Mouse (Mus musculus) kidney, postnatal 0 days (tissue): ENCODE results near the gene Pyurf. TPM values are rescaled to one million over a fixed set of nuclear protein-coding genes. Genes with fewer than 3 reads are reported as not detected.

Experiments used
- ATAC-seq: fragments of 200-750 bp; cut with Nextera tagmentation; replicated peaks from 2 replicates; pipeline ENCODE4 v1.8.0; 2017; ENCODE audit warnings: low read depth, moderate number of reproducible peaks, moderate TSS enrichment, moderate library complexity; ENCODE audit not compliant: low FRiP score
- DNase-seq: peaks from one replicate; pipeline ENCODE4 v3.0.0-alpha.2; 2016; ENCODE audit warnings: low spot score
- H3K27ac ChIP-seq: fragments of 300-500 bp; sonication (generic); 2 replicates; pipeline ENCODE4 v1.5.1; 2014; ENCODE audit warnings: mild to moderate bottlenecking
- H3K27me3 ChIP-seq: fragments of 300-500 bp; sonication (generic); 2 replicates; pipeline ENCODE4 v1.6.1; 2014; ENCODE audit warnings: low read length, mixed read lengths; ENCODE audit not compliant: insufficient read depth
- H3K36me3 ChIP-seq: fragments of 300-500 bp; sonication (generic); 2 replicates; pipeline ENCODE4 v1.6.1; 2014; ENCODE audit warnings: low read length, mixed read lengths; ENCODE audit not compliant: insufficient read depth
- H3K4me1 ChIP-seq: fragments of 300-500 bp; sonication (generic); replicated peaks from 2 replicates; pipeline ENCODE4 v1.6.1; 2014; ENCODE audit warnings: antibody characterized with exemption, low read length, mixed read lengths; ENCODE audit not compliant: insufficient read depth
- H3K4me2 ChIP-seq: fragments of 300-500 bp; sonication (generic); 2 replicates; pipeline ENCODE4 v1.6.1; 2014; ENCODE audit warnings: mild to moderate bottlenecking, low read length, moderate library complexity, mixed read lengths
- H3K4me3 ChIP-seq: fragments of 300-500 bp; sonication (generic); replicated peaks from 2 replicates; pipeline ENCODE4 v1.5.1; 2014; ENCODE audit warnings: low read depth, low read length
- H3K9ac ChIP-seq: fragments of 300-500 bp; sonication (generic); 2 replicates; pipeline ENCODE4 v1.6.1; 2014; ENCODE audit warnings: low read depth, low read length
- H3K9me3 ChIP-seq: fragments of 300-500 bp; sonication (generic); replicated peaks from 2 replicates; pipeline ENCODE4 v1.6.1; 2016; ENCODE audit warnings: low read length, inconsistent platforms, mixed read lengths
- CTCF ChIP-seq: IDR thresholded peaks from 2 replicates; pipeline ENCODE4 v1.5.1; 2016; ENCODE audit warnings: antibody characterized with exemption, low read depth, mild to moderate bottlenecking, moderate library complexity
- WGBS: fragments of 180-500 bp; shearing (Covaris S2); extraction: QIAGEN DNeasy Blood & Tissue Kit; methylation state at CpG from one replicate; pipeline ENCODE4 v1.1.7; 2014; 5-methylcytosine and 5-hydroxymethylcytosine counted together
- polyA plus RNA-seq: library from polyadenylated mRNA; unstranded; fragments of >200 nt; fragmentation: Nextera tagmentation; extraction: Ambion mirVana; gene quantifications from 2 replicates; pipeline ENCODE4 v1.2.1, GENCODE M21; 2015

Pyurf gene
- polyA plus RNA-seq, 1 experiment from 2014 or later: 31.6 TPM

- no peak for ATAC-seq
- Histone ChIP-seq H3K27ac (no peak overlapping the region), H3K4me3 (no peak overlapping the region), H3K9me3 (no peaks in the 10 kb centered on the region), H3K4me2 (no peak overlapping the region), H3K9ac (no peak overlapping the region), H3K4me1 (no peaks in the 10 kb centered on the region), H3K27me3 (no peaks in the 10 kb centered on the region), H3K36me3 (no peaks in the 10 kb centered on the region)
- no peak for TF ChIP-seq CTCF
- WGBS: 68% methylated on average over 1 of the region's 1 CpGs
- DNase-seq: no peak
Measured at GRCm38 (mm10) chr6:57639531-57639930, 52.3 kb downstream of the Pyurf start.

Other genes with a start within 250 kb of the Pyurf start
- gene Ppm1k, start 156.6 kb downstream of the Pyurf start, polyA plus RNA-seq: 2.7 and 3.6 TPM in 2 replicates
- 3.0 and 3.2 TPM in 2 replicates for gene Herc6, start 111.1 kb downstream of the Pyurf start, polyA plus RNA-seq
- 22.8 and 23.7 TPM in 2 replicates for gene Lancl2, start 10.5 kb upstream of the Pyurf start, polyA plus RNA-seq
- 26.2 and 27.0 TPM in 2 replicates for gene Vopp1, start 133.1 kb upstream of the Pyurf start, polyA plus RNA-seq
- gene Vmn1r21, start 158.3 kb upstream of the Pyurf start, polyA plus RNA-seq: not detected in 2 replicates
- gene Vmn1r22, start 215.9 kb upstream of the Pyurf start, polyA plus RNA-seq: not detected in 2 replicates
- gene Vmn1r23, start 234.8 kb upstream of the Pyurf start, polyA plus RNA-seq: not detected in 2 replicates